Mouse (Mus musculus) lung, postnatal 0 days (tissue): ENCODE data around the gene Trappc3. TPM values are rescaled to one million over a fixed set of nuclear protein-coding genes. Genes with fewer than 3 reads are reported as not detected.
A peak's percentile ranks its signal among the peaks of the same experiment; 100 is the strongest.

Experiments
- ATAC-seq: fragments of 200-750 bp; cut with Nextera tagmentation; 2 replicates; pipeline ENCODE4 v1.8.0; 2017; ENCODE audit warnings: moderate library complexity
- DNase-seq: peaks from one replicate; pipeline ENCODE4 v3.0.0-alpha.2; 2016; ENCODE audit warnings: low spot score
- H3K27ac ChIP-seq: fragments of 300-500 bp; sonication (generic); 2 replicates; pipeline ENCODE4 v1.5.1; 2014; ENCODE audit warnings: antibody characterized with exemption, mild to moderate bottlenecking, low read length, mixed read lengths
- H3K27me3 ChIP-seq: fragments of 300-500 bp; sonication (generic); replicated peaks from 2 replicates; pipeline ENCODE4 v1.6.1; 2014; ENCODE audit warnings: low read length, mixed read lengths; ENCODE audit not compliant: insufficient read depth
- H3K36me3 ChIP-seq: fragments of 300-500 bp; sonication (generic); 2 replicates; pipeline ENCODE4 v1.6.1; 2014; ENCODE audit warnings: low read length, mixed read lengths; ENCODE audit not compliant: insufficient read depth
- H3K4me1 ChIP-seq: fragments of 300-500 bp; sonication (generic); 2 replicates; pipeline ENCODE4 v1.6.1; 2014; ENCODE audit warnings: antibody characterized with exemption, low read depth, low read length, mixed read lengths; ENCODE audit not compliant: insufficient read depth
- H3K4me2 ChIP-seq: fragments of 300-500 bp; sonication (generic); replicated peaks from 2 replicates; pipeline ENCODE4 v1.6.1; 2014; ENCODE audit warnings: low read depth, mild to moderate bottlenecking, low read length, moderate library complexity, mixed read lengths
- H3K4me3 ChIP-seq: fragments of 300-500 bp; sonication (generic); 2 replicates; pipeline ENCODE4 v1.5.1; 2014; ENCODE audit warnings: low read depth, low read length
- H3K9ac ChIP-seq: fragments of 300-500 bp; sonication (generic); replicated peaks from 2 replicates; pipeline ENCODE4 v1.6.1; 2014; ENCODE audit warnings: low read depth, mild to moderate bottlenecking
- H3K9me3 ChIP-seq: fragments of 300-500 bp; sonication (generic); 2 replicates; pipeline ENCODE4 v1.6.1; 2016; ENCODE audit warnings: low read length, mixed read lengths
- CTCF ChIP-seq: IDR thresholded peaks from 2 replicates; pipeline ENCODE4 v1.5.1; 2016; ENCODE audit warnings: antibody characterized with exemption, mild to moderate bottlenecking
- EP300 ChIP-seq: IDR thresholded peaks from 2 replicates; pipeline ENCODE4 v1.6.1; 2016; ENCODE audit warnings: antibody characterized with exemption, mild to moderate bottlenecking, control low read depth
- WGBS: fragments of 180-500 bp; shearing (Covaris S2); extraction: QIAGEN DNeasy Blood & Tissue Kit; methylation state at CpG from one replicate; pipeline ENCODE4 v1.1.7; 2014; 5-methylcytosine and 5-hydroxymethylcytosine counted together
- polyA plus RNA-seq: library from polyadenylated mRNA; unstranded; fragments of >200 nt; fragmentation: Nextera tagmentation; extraction: Ambion mirVana; gene quantifications from 2 replicates; pipeline ENCODE4 v1.2.1, GENCODE M21; 2015

Gene Trappc3
- polyA plus RNA-seq, 1 experiment from 2014 or later: 97.9 TPM

DNA sequence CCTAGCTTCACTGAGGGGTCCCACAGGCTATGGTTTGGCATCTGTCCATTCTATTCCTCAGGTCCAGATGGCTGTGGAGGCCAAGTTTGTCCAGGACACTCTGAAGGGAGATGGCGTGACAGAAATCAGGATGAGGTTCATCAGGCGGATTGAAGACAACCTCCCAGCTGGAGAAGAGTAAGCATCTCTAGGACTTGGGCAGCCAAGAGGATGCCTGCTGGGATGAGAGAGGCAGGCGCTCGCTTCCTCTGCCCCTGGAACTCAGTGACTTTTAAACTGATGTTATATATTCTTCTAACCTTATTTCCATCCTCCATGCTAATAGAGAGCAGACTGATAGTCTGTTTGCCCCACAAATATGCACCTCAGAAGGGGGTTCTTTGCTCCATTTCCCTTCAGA is 13.0 kb downstream of the Trappc3 start:
- no peak overlapping the region for H3K27ac ChIP-seq
- no peaks in the 10 kb centered on the region for H3K9me3 ChIP-seq
- H3K27me3 ChIP-seq: no peaks in the 10 kb centered on the region
- H3K36me3 ChIP-seq: peaks cover 13% of the 10 kb centered on the region; the same call in 1 of the 2 replicates
- H3K4me1 ChIP-seq: no peaks in the 10 kb centered on the region
- DNase-seq: no peak
- ATAC-seq: no peak
- no peak overlapping the region for H3K4me2 ChIP-seq
- 91% methylated on average over 4 of the region's 4 CpGs for WGBS
- H3K9ac ChIP-seq: no peak overlapping the region
- TF ChIP-seq EP300 (no peak), CTCF (no peak)
- H3K4me3 ChIP-seq: no peak overlapping the region

DNA sequence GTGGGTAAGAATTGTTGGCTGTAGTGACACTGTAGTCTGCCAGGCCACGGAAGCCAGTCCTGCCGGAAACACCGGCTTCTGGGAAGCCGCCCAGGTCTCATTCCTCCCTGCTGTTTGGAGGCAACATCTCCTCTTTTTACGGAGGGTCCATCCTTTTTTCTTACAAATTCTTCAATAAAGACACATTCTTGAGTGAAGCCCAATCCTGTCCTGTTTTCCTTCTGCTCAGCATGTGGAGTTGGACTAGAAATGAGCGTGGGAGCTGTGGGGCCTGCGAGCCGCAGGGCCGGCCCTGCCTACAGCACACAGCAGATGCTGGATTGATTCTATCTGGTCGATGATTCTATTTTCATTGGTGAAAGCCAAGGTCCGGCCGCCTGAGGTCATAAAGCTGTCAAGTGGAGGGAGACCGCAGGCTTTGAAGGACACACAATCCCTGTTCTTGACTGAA is 13.6 kb downstream of the Trappc3 start:
- Histone ChIP-seq H3K27me3 (no peaks in the 10 kb centered on the region), H3K4me2 (no peak overlapping the region), H3K27ac (no peak overlapping the region), H3K4me1 (no peaks in the 10 kb centered on the region), H3K9me3 (no peaks in the 10 kb centered on the region), H3K4me3 (no peak overlapping the region), H3K9ac (no peak overlapping the region), H3K36me3 (peaks cover 13% of the 10 kb centered on the region; the same call in 1 of the 2 replicates)
- DNase-seq (no peak), ATAC-seq (no peak)
- TF ChIP-seq CTCF: no peak
- TF ChIP-seq EP300: no peak
- 82% methylated on average over 13 of the region's 13 CpGs for WGBS

- H3K4me3 ChIP-seq: no peak overlapping the region
- H3K4me2 ChIP-seq: peak overlapping the region; percentile 23; the same call in 1 of the 2 replicates
- no peaks in the 10 kb centered on the region for H3K9me3 ChIP-seq
- H3K9ac ChIP-seq: no peak overlapping the region
- WGBS: 9% methylated on average over 13 of the region's 13 CpGs
- DNase-seq: peak; percentile 77
- ATAC-seq: peak; percentile 54; the same call in 1 of the 2 replicates
- peak; percentile 84 for TF ChIP-seq CTCF
- no peak for TF ChIP-seq EP300
- peaks cover 6% of the 10 kb centered on the region; the same call in 1 of the 2 replicates for H3K36me3 ChIP-seq
- no peaks in the 10 kb centered on the region for H3K4me1 ChIP-seq
- no peak overlapping the region for H3K27ac ChIP-seq
- H3K27me3 ChIP-seq: no peaks in the 10 kb centered on the region
Observed at GRCm38 (mm10) chr4:126277906-126278564, 15.9 kb downstream of the Trappc3 start.

DNA sequence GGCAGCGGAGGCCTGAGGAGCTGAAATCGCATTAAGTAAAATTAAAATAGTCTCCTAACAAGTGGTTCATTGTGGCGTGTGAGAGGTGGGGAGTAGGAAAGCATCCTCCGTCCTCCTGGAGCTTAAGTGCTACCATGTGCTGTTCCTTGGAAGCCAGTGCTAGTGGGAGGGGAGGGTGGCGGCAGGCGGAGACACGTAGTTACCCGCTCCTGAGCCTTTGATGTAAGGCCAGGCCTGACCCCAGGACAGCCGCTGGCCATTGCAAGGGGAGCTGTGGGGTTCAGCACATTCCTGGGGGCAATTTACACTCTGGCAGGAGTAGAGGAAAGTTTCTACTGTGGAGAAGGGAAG is 16.4 kb downstream of the Trappc3 start:
- ATAC-seq: no peak
- Histone ChIP-seq H3K9ac (no peak overlapping the region), H3K9me3 (no peaks in the 10 kb centered on the region), H3K4me2 (no peak overlapping the region), H3K27me3 (no peaks in the 10 kb centered on the region), H3K27ac (no peak overlapping the region), H3K4me3 (no peak overlapping the region), H3K36me3 (peaks cover 4% of the 10 kb centered on the region; the same call in 1 of the 2 replicates), H3K4me1 (no peaks in the 10 kb centered on the region)
- 47% methylated on average over 9 of the region's 9 CpGs for WGBS
- DNase-seq: no peak
- TF ChIP-seq CTCF (no peak), EP300 (no peak)

DNA sequence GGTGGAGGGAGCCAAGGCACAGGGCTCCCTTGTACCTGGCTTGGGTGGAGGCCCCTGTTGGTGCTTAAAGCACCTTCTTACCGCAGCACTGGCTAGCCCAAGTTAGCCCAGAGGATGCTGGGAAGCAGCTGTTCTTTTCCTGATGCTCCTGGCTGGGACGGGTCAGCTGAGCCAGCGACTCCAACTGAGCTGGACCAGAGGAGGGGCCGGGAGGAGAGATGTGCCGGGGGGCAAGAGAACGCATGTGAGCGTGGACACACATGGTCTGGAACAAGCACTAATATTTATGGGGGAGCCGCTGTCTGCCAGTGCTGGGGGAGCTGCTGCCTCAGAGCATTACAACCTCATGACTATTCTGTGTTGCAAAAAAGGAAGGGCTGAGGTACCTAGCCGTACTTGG is 16.8 kb downstream of the Trappc3 start:
- Histone ChIP-seq H3K27ac (no peak overlapping the region), H3K4me3 (no peak overlapping the region), H3K4me1 (no peaks in the 10 kb centered on the region), H3K36me3 (peaks cover 2% of the 10 kb centered on the region; the same call in 1 of the 2 replicates), H3K9me3 (no peaks in the 10 kb centered on the region), H3K9ac (no peak overlapping the region), H3K4me2 (no peak overlapping the region), H3K27me3 (no peaks in the 10 kb centered on the region)
- TF ChIP-seq CTCF (no peak), EP300 (no peak)
- 63% methylated on average over 9 of the region's 9 CpGs for WGBS
- ATAC-seq (no peak), DNase-seq (no peak)

- Histone ChIP-seq H3K27me3 (peaks cover 19% of the 10 kb centered on the region; the same call in 1 of the 2 replicates), H3K9ac (no peak overlapping the region), H3K27ac (no peak overlapping the region), H3K9me3 (no peaks in the 10 kb centered on the region), H3K36me3 (no peaks in the 10 kb centered on the region), H3K4me1 (peaks cover 4% of the 10 kb centered on the region; the same call in 1 of the 2 replicates), H3K4me3 (no peak overlapping the region), H3K4me2 (no peak overlapping the region)
- 59% methylated on average over 9 of the region's 9 CpGs for WGBS
- ATAC-seq (no peak), DNase-seq (no peak)
- no peak for TF ChIP-seq CTCF
- no peak for TF ChIP-seq EP300
Observed at GRCm38 (mm10) chr4:126281706-126282105, 19.6 kb downstream of the Trappc3 start.
